Mouse (Mus musculus) liver, postnatal 0 days (tissue): Measurements from ENCODE around the gene Ptprf. TPM values are rescaled to one million over a fixed set of nuclear protein-coding genes. Genes with fewer than 3 reads are reported as not detected.

Experiments used
- ATAC-seq: fragments of 200-750 bp; cut with Nextera tagmentation; 2 replicates; pipeline ENCODE4 v1.8.0; 2017; ENCODE audit warnings: mild to moderate bottlenecking, moderate library complexity
- DNase-seq: peaks from one replicate; pipeline ENCODE4 v3.0.0-alpha.2; 2016
- H3K27ac ChIP-seq: fragments of 300-500 bp; sonication (generic); 2 replicates; pipeline ENCODE4 v1.5.1; 2014; ENCODE audit warnings: antibody characterized with exemption, moderate library complexity, mild to moderate bottlenecking, low read depth
- H3K27me3 ChIP-seq: fragments of 300-500 bp; sonication (generic); 2 replicates; pipeline ENCODE4 v1.6.1; 2014; ENCODE audit warnings: low read length, control low read depth, mixed read lengths; ENCODE audit not compliant: insufficient read depth
- H3K36me3 ChIP-seq: fragments of 300-500 bp; sonication (generic); replicated peaks from 2 replicates; pipeline ENCODE4 v1.6.1; 2014; ENCODE audit warnings: mild to moderate bottlenecking, control low read depth, low read length, moderate library complexity, mixed read lengths; ENCODE audit not compliant: insufficient read depth
- H3K4me1 ChIP-seq: fragments of 300-500 bp; sonication (generic); 2 replicates; pipeline ENCODE4 v1.6.1; 2014; ENCODE audit warnings: antibody characterized with exemption, mild to moderate bottlenecking, control low read depth; ENCODE audit not compliant: insufficient read depth
- H3K4me2 ChIP-seq: fragments of 300-500 bp; sonication (generic); 2 replicates; pipeline ENCODE4 v1.6.1; 2014; ENCODE audit warnings: low read depth, mild to moderate bottlenecking, low read length, moderate library complexity, mixed read lengths
- H3K4me3 ChIP-seq: fragments of 300-500 bp; sonication (generic); 2 replicates; pipeline ENCODE4 v1.5.1; 2014; ENCODE audit warnings: low read depth, low read length
- H3K9ac ChIP-seq: fragments of 300-500 bp; sonication (generic); replicated peaks from 2 replicates; pipeline ENCODE4 v1.6.1; 2014; ENCODE audit warnings: mild to moderate bottlenecking, moderate library complexity
- H3K9me3 ChIP-seq: fragments of 300-500 bp; sonication (generic); 2 replicates; pipeline ENCODE4 v1.6.1; 2016; ENCODE audit warnings: mild to moderate bottlenecking, control low read depth, low read length, mixed read lengths
- CTCF ChIP-seq: sonication (generic); IDR thresholded peaks from 2 replicates; pipeline ENCODE4 v1.5.1; 2016; ENCODE audit warnings: antibody characterized with exemption, low read depth
- EP300 ChIP-seq: IDR thresholded peaks from 2 replicates; pipeline ENCODE4 v1.6.1; 2016; ENCODE audit warnings: antibody characterized with exemption, low read depth, mild to moderate bottlenecking
- WGBS: fragments of 180-500 bp; shearing (Covaris S2); extraction: QIAGEN DNeasy Blood & Tissue Kit; methylation state at CpG from one replicate; pipeline ENCODE4 v1.1.7; 2014; ENCODE audit not compliant: insufficient replicate concordance; 5-methylcytosine and 5-hydroxymethylcytosine counted together
- polyA plus RNA-seq: library from polyadenylated mRNA; unstranded; fragments of >200 nt; fragmentation: Nextera tagmentation; extraction: Ambion mirVana; gene quantifications from 2 replicates; pipeline ENCODE4 v1.2.1, GENCODE M21; 2015

The Ptprf gene
- polyA plus RNA-seq, 1 experiment from 2014 or later: 11.8 TPM

- no peak for DNase-seq
- ATAC-seq: no peak
- 71% methylated on average over 7 of the region's 7 CpGs for WGBS
These were observed 10.7 kb downstream of the Ptprf start for GRCm38 (mm10) chr4:118280506-118280905.

DNA sequence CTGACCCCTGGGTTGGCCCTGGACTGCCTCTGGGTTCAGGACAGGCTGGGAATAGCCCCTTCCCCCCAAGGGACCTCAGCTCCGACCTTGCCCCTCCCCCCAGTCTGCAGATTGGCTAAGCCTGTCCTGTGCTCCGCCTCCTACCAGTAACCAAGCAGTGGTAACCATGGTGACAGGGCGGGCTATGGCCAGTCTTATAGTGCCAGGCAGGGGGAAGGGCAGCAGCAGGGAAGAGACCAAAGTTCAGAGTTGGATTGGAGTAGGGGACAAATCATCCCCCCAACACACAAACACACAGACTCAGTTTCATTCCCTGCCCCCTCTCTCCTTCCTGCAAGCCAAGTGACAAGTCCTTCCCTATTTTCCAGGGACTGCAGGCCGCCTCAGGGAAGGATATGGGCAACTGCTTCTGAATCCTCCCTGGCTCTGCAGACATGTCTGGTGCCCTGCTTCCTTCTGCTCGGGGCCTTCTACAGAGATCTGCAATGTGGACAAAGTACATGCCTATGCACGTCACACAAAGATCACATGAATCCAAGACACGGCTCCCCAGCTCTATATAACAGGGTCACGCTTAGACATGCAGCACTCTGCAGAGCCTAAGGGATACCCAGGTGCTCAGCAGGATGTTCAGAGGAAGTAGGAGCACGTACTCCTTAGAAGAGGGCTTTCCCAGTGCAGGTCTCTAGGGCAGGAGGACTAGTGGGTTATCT is 14.5 kb downstream of the Ptprf start:
- ATAC-seq (peak; percentile 85), DNase-seq (peak; percentile 86)
- Histone ChIP-seq H3K4me1 (peaks cover 50% of the 10 kb centered on the region), H3K36me3 (no peaks in the 10 kb centered on the region), H3K9ac (peak overlapping the region; percentile 46), H3K27me3 (no peaks in the 10 kb centered on the region), H3K4me3 (no peak overlapping the region), H3K9me3 (no peaks in the 10 kb centered on the region), H3K4me2 (peak overlapping the region; percentile 36; the same call in 1 of the 2 replicates), H3K27ac (peak overlapping the region; percentile 81)
- TF ChIP-seq EP300: peak; percentile 57; the same call in 1 of the 2 replicates
- TF ChIP-seq CTCF: no peak
- 44% methylated on average over 9 of the region's 9 CpGs for WGBS

More at GRCm38 (mm10) chr4:118280506-118280905, 10.7 kb downstream of the Ptprf start:
- H3K4me3 ChIP-seq: no peak overlapping the region
- H3K27me3 ChIP-seq: no peaks in the 10 kb centered on the region
- no peaks in the 10 kb centered on the region for H3K36me3 ChIP-seq
- H3K9ac ChIP-seq: no peak overlapping the region
- peaks cover 26% of the 10 kb centered on the region for H3K4me1 ChIP-seq
- no peaks in the 10 kb centered on the region for H3K9me3 ChIP-seq
- H3K27ac ChIP-seq: no peak overlapping the region
- H3K4me2 ChIP-seq: no peak overlapping the region
- no peak for TF ChIP-seq EP300
- no peak for TF ChIP-seq CTCF

GRCm38 (mm10) chr4:118275601-118276519 is 15.3 kb downstream of the Ptprf start:
- H3K4me1 ChIP-seq: peaks cover 50% of the 10 kb centered on the region
- TF ChIP-seq EP300: no peak
- no peak for TF ChIP-seq CTCF
- no peaks in the 10 kb centered on the region; the same call in 1 of the 2 replicates for H3K36me3 ChIP-seq
- no peaks in the 10 kb centered on the region for H3K9me3 ChIP-seq
- 70% methylated on average over 6 of the region's 6 CpGs for WGBS
- peak overlapping the region; percentile 81 for H3K27ac ChIP-seq
- H3K9ac ChIP-seq: peak overlapping the region; percentile 46
- H3K27me3 ChIP-seq: no peaks in the 10 kb centered on the region
- H3K4me2 ChIP-seq: peak overlapping the region; percentile 18; the same call in 1 of the 2 replicates
- ATAC-seq (peak; percentile 40), DNase-seq (no peak)
- no peak overlapping the region for H3K4me3 ChIP-seq

DNA sequence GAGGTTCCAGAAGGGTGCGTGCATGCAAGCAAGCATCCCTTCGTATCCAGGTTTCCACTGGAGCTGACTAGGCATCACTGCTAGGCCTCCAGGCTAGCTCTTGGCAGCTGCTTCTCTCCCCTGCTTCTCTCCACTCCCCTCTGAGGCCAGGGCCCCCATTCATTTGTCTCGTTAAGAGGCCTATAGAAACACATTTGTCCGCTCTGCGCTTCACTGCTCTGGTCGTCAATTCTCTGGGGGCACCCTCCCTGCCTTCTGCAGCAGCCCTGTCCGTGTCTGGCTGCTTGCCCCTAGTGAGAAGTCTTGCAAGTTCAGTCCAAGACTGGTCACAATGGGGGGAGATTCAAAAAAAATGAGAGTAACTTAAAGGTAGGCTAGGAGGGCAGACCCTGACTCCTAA is 16.7 kb downstream of the Ptprf start:
- no peaks in the 10 kb centered on the region for H3K27me3 ChIP-seq
- no peak overlapping the region for H3K4me3 ChIP-seq
- H3K4me1 ChIP-seq: peaks cover 50% of the 10 kb centered on the region
- ATAC-seq (no peak), DNase-seq (no peak)
- TF ChIP-seq CTCF (no peak), EP300 (no peak)
- no peak overlapping the region for H3K4me2 ChIP-seq
- peak overlapping the region; percentile 87 for H3K27ac ChIP-seq
- no peak overlapping the region for H3K9ac ChIP-seq
- WGBS: 57% methylated on average over 7 of the region's 7 CpGs
- no peaks in the 10 kb centered on the region for H3K9me3 ChIP-seq
- H3K36me3 ChIP-seq: peaks cover 4% of the 10 kb centered on the region; the same call in 1 of the 2 replicates

DNA sequence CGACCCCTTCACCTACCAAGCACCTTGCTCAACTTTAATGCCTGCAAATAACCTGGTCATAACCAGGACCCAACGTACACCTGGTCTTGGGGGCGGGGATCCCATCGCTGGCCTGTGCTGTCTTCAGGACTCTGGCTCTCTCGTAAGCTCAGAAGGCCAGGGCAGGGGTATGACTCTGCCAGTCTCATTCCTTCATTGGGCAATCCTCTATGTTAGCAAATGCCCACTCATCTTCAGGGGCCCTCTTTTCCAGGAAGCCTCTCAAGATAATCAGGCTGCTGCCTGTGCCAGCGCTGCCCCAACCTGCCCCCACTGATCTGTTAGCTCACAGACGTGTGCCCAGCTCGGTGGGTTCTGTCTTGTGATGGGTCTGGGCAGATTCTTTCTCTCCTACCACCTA is 17.2 kb downstream of the Ptprf start:
- DNase-seq (no peak), ATAC-seq (peak; percentile 46)
- Histone ChIP-seq H3K9me3 (no peaks in the 10 kb centered on the region), H3K4me3 (no peak overlapping the region), H3K27me3 (no peaks in the 10 kb centered on the region), H3K36me3 (peaks cover 4% of the 10 kb centered on the region; the same call in 1 of the 2 replicates), H3K4me2 (0 out of 2 replicates have a peak overlapping the region, but pooled peaks have one; percentile 32), H3K4me1 (peaks cover 50% of the 10 kb centered on the region), H3K9ac (no peak overlapping the region), H3K27ac (peak overlapping the region; percentile 87)
- TF ChIP-seq EP300 (no peak), CTCF (no peak)
- WGBS: 50% methylated on average over 8 of the region's 8 CpGs

DNA sequence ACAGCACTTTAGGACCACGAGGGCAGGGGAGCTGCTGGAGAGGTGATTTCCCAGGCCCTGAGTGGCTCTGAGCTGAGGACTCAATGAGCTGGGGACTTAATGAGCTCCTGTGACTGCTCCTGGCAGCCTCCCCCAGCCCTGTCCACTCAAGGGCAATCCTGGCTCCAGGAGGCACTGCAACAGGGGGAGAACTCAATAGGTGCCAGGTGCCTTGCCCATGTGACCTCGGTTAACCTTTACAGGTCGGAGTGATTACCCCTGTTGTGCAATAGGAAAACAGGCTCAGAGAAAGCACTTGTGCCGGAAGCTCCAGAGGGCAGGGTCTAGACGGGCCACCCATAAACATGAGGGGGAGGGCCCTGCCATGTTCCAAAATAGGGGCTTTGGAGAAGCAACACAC is 17.7 kb downstream of the Ptprf start:
- TF ChIP-seq EP300: peak; percentile 74
- TF ChIP-seq CTCF: no peak
- DNase-seq (peak; percentile 63), ATAC-seq (peak; percentile 78)
- H3K27ac ChIP-seq: peak overlapping the region; percentile 87
- no peaks in the 10 kb centered on the region for H3K27me3 ChIP-seq
- peaks cover 50% of the 10 kb centered on the region for H3K4me1 ChIP-seq
- H3K4me2 ChIP-seq: 0 out of 2 replicates have a peak overlapping the region, but pooled peaks have one; percentile 32
- WGBS: 30% methylated on average over 5 of the region's 5 CpGs
- no peak overlapping the region; the same call in 1 of the 2 replicates for H3K9ac ChIP-seq
- H3K9me3 ChIP-seq: no peaks in the 10 kb centered on the region
- H3K4me3 ChIP-seq: no peak overlapping the region
- peaks cover 4% of the 10 kb centered on the region; the same call in 1 of the 2 replicates for H3K36me3 ChIP-seq
